Mouse (Mus musculus): ENCODE measurements around the gene Gm45234. TPM values are rescaled to one million over a fixed set of nuclear protein-coding genes. Genes with fewer than 3 reads are reported as not detected.
A peak's percentile ranks its signal among the peaks of the same experiment; 100 is the strongest.

The Gm45234 gene
- polyA plus RNA-seq, 2 experiments = not detected

DNA sequence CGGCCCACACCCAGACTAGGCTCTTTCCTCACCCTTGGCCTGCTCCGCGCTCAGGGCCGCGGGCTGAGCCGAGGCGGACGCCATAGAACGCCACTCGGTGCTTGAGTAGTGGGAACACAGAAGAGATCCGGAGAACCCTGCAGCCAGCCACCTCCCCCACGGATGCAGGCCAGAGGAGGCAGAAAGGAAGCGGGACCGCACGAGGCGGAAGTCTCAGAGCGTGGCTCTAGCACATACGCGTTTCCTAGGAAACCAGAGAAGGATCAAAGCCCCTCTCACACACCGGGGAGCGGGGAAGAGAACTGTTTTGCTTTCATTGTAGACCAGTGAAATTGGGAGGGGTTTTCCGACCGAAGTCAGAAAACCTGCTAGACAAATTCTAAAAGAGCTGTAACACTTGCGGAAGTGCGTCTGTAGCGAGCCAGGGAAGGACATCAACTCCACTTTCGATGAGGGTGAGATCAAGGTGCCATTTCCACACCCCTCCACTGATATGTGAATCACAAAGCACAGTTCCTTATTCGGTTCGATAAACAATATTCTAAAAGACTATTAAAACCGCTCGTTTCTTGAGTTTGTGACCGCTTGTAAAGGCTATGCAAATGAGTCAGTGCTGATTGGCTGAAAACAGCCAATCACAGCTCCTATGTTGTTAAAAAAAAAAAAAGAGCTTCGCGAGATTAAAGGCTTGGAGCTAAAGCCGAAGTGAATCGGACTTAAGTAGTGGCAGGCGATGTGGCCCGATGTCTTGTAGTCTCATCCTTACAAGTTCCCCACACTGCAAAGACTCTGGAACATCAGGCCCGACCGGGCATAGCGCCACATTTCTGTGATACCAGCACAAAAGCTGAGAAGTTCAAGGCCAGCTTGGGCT lies 14.7 kb downstream of the Gm45234 start, which contains the start of gene Grcc10:
Gene Grcc10, minus strand, starts transcription at position 487 of the 874 bp plus-strand sequence.
- TF ChIP-seq CTCF (IDR thresholded peaks at IDR 0.05; ENCODE audit: low read depth) (no peak), EP300 (IDR thresholded peaks at IDR 0.05; ENCODE audit: low read depth) (peak; percentile 67)
- H3K36me3 ChIP-seq (replicated peaks; ENCODE audit: control insufficient read depth, insufficient read depth, low read depth) = no peaks in the 10 kb centered on the region
- H3K4me2 ChIP-seq (ENCODE audit: low read depth) = peak within 1 kb of the TSS; percentile 92
- H3K9ac ChIP-seq (replicated peaks) = peak within 1 kb of the TSS; percentile 76
- DNase-seq (ENCODE audit: low read depth in 3 of 3, low spot score in 3 of 3) (peak; percentile 87 to 90 (median 90)), ATAC-seq (ENCODE audit: insufficient read depth) (peak; percentile 80)
- peaks cover 14 to 22% of the 10 kb centered on the region in 2 experiments for H3K4me1 ChIP-seq (replicated peaks; ENCODE audit: control insufficient read depth in 2 of 2, insufficient read depth in 2 of 2, low read length in 1 of 2)
- peak within 1 kb of the TSS; percentile 91 for H3K27ac ChIP-seq
- no peaks in the 10 kb centered on the region for H3K27me3 ChIP-seq (ENCODE audit: control insufficient read depth, insufficient read depth, low read length)
- WGBS (ENCODE audit: insufficient replicate concordance) = under 1% methylated on average over 41 of the region's 41 CpGs
- no peaks in the 10 kb centered on the region for H3K9me3 ChIP-seq (ENCODE audit: control insufficient read depth, low read length)
- peak within 1 kb of the TSS; percentile 62 to 71 for H3K4me3 ChIP-seq (ENCODE audit: insufficient read depth in 1 of 2, low read depth in 2 of 2, low read length in 2 of 2)

DNA sequence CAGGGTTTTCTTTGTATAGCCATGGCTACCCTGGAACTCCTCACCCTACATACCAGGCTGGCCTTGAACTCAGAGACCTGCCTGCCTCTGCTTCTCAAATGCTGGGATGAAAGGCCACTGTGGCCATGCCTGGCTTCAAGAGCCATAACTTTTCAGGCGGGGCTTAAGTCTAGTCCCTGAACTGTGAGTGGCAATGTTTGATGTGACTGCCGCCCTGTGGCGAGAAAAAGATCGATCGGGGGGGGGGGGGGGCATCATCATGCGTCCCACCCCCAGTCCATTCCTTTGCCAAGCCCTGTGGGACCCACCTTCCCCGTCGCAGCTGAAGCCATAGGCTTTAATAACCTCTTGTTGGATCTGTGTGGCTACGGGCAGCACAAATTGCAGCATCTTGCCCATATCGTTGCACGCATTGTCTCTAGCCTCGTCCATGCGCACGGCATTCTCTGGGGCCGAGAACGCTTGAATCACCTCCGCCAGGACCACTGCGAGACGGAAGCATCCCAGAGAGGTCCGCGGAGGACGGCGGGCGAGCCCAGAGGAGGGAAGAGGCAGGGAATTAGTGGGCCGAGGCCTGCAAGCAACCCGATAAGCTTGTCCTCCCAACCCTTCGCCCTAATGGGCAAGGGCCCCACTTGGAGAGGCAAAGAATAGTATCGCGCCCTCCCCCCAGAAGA lies 15.5 kb downstream of the Gm45234 start:
- DNase-seq (ENCODE audit: low read depth in 3 of 3, low spot score in 3 of 3) = peak; percentile 45 to 59 (median 49)
- Histone ChIP-seq H3K27me3 (ENCODE audit: control insufficient read depth, insufficient read depth, low read length) (no peaks in the 10 kb centered on the region), H3K4me3 (ENCODE audit: insufficient read depth in 1 of 2, low read depth in 2 of 2, low read length in 2 of 2) (peak overlapping the region; percentile 62 to 71), H3K9me3 (ENCODE audit: control insufficient read depth, low read length) (no peaks in the 10 kb centered on the region), H3K4me2 (ENCODE audit: low read depth) (peak overlapping the region; percentile 92), H3K4me1 (replicated peaks; ENCODE audit: control insufficient read depth in 2 of 2, insufficient read depth in 2 of 2, low read length in 1 of 2) (peaks cover 14 to 22% of the 10 kb centered on the region in 2 experiments), H3K27ac (peak overlapping the region; percentile 91), H3K36me3 (replicated peaks; ENCODE audit: control insufficient read depth, insufficient read depth, low read depth) (no peaks in the 10 kb centered on the region), H3K9ac (replicated peaks) (peak overlapping the region; percentile 76)
- under 1% methylated on average over 29 of the region's 29 CpGs for WGBS (ENCODE audit: insufficient replicate concordance)
- peak; percentile 11 for ATAC-seq (ENCODE audit: insufficient read depth)
- no peak for TF ChIP-seq EP300 (IDR thresholded peaks at IDR 0.05; ENCODE audit: low read depth)
- TF ChIP-seq CTCF (IDR thresholded peaks at IDR 0.05; ENCODE audit: low read depth) = peak; percentile 73

DNA sequence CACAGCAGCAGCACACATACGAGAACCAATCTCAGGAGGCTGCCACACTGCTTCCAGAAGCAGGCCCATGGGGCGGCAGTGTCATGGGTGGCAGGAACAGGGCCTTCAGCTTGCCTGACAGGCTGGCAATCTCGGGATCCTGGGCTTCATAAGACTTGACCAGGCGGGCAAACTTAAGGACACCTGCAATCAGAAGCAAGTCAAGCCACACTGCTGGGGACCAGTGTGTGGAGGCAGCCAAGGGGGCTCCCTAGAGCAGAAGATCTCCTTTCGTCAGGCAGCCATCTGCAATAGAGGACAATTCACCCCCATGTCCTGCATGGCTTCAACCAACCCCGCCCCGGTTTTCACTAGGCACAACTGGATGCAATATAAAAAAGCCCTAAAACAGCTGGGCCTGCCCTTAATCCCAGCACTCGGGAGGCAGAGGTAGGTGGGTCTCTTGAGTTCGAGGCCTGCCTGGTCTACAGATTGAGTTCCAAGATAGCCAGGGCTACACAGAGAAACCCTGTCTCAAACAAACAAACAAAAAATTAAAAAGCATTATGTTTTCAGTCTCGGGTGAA lies 16.5 kb downstream of the Gm45234 start:
- TF ChIP-seq EP300 (IDR thresholded peaks at IDR 0.05; ENCODE audit: low read depth) (no peak), CTCF (IDR thresholded peaks at IDR 0.05; ENCODE audit: low read depth) (no peak)
- Histone ChIP-seq H3K4me2 (ENCODE audit: low read depth) (peak overlapping the region; percentile 92), H3K36me3 (replicated peaks; ENCODE audit: control insufficient read depth, insufficient read depth, low read depth) (no peaks in the 10 kb centered on the region), H3K9ac (replicated peaks) (peak overlapping the region; percentile 76; the same call in 1 of the 2 replicates), H3K4me3 (ENCODE audit: insufficient read depth in 1 of 2, low read depth in 2 of 2, low read length in 2 of 2) (no peak overlapping the region), H3K4me1 (replicated peaks; ENCODE audit: control insufficient read depth in 2 of 2, insufficient read depth in 2 of 2, low read length in 1 of 2) (peaks cover 14 to 22% of the 10 kb centered on the region in 2 experiments), H3K27me3 (ENCODE audit: control insufficient read depth, insufficient read depth, low read length) (no peaks in the 10 kb centered on the region), H3K9me3 (ENCODE audit: control insufficient read depth, low read length) (no peaks in the 10 kb centered on the region), H3K27ac (peak overlapping the region; percentile 91)
- WGBS (ENCODE audit: insufficient replicate concordance) = 67% methylated on average over 10 of the region's 10 CpGs
- ATAC-seq (ENCODE audit: insufficient read depth) (no peak), DNase-seq (ENCODE audit: low read depth in 3 of 3, low spot score in 3 of 3) (no peak)

DNA sequence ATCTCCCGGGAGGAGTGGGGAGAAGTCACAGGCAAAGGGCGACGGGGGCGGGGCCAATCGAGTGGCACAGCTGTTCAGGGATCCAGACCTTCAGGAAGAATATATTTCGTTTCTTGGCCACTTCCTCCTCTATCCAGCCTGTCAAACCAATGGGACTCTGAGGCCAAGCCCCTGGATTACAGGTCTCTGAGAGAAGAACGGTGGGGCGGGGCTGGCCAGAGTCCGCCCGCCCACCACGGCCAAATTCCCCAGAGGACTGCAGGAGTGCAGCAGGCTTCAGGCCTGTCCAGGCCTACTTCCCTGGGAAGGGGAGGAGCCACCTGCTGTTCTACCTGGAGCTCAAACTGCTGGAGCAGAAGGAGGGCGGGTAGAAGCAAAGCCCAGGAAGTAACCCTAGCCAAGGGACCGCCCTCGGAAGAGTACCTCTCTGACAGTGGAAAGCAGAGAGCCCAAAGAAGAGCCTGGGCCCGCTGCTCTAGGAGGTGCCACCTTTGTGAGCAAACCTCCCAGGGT lies 17.3 kb downstream of the Gm45234 start, which contains the start of gene Ptpn6:
Gene Ptpn6, minus strand, starts transcription at position 204 of the 513 bp plus-strand sequence.
- Histone ChIP-seq H3K27me3 (ENCODE audit: control insufficient read depth, insufficient read depth, low read length) (no peaks in the 10 kb centered on the region), H3K27ac (peak within 1 kb of the TSS; percentile 91), H3K9ac (replicated peaks) (peak within 1 kb of the TSS; percentile 6; the same call in 1 of the 2 replicates), H3K4me1 (replicated peaks; ENCODE audit: control insufficient read depth in 2 of 2, insufficient read depth in 2 of 2, low read length in 1 of 2) (peaks cover 14 to 24% of the 10 kb centered on the region in 2 experiments), H3K4me2 (ENCODE audit: low read depth) (peak within 1 kb of the TSS; percentile 92), H3K36me3 (replicated peaks; ENCODE audit: control insufficient read depth, insufficient read depth, low read depth) (no peaks in the 10 kb centered on the region), H3K4me3 (ENCODE audit: insufficient read depth in 1 of 2, low read depth in 2 of 2, low read length in 2 of 2) (peak within 1 kb of the TSS in 1 of 2 experiments; percentile 9; a peak in 1 of 4 replicates), H3K9me3 (ENCODE audit: control insufficient read depth, low read length) (no peaks in the 10 kb centered on the region)
- 26% methylated on average over 15 of the region's 15 CpGs for WGBS (ENCODE audit: insufficient replicate concordance)
- ATAC-seq (ENCODE audit: insufficient read depth) (peak; percentile 2; the same call in 1 of the 2 replicates), DNase-seq (ENCODE audit: low read depth in 3 of 3, low spot score in 3 of 3) (peak in 1 of 3 experiments; percentile 42)
- TF ChIP-seq CTCF (IDR thresholded peaks at IDR 0.05; ENCODE audit: low read depth) = no peak
- no peak for TF ChIP-seq EP300 (IDR thresholded peaks at IDR 0.05; ENCODE audit: low read depth)

All from liver, embryonic 14.5 days (tissue).